Mouse (Mus musculus) liver, embryonic 12.5 days (tissue): ENCODE measurements around the gene Ppp2r2c. TPM values are rescaled to one million over a fixed set of nuclear protein-coding genes. Genes with fewer than 3 reads are reported as not detected.

ENCODE experiments used
- ATAC-seq: fragments of 200-750 bp; cut with Nextera tagmentation; 2 replicates; pipeline ENCODE4 v1.8.0; 2017; ENCODE audit warnings: moderate number of reproducible peaks, mild to moderate bottlenecking, moderate library complexity
- H3K27ac ChIP-seq: fragments of 300-500 bp; sonication (generic); 2 replicates; pipeline ENCODE4 v1.5.1; 2016; ENCODE audit warnings: mild to moderate bottlenecking
- H3K27me3 ChIP-seq: fragments of 300-500 bp; sonication (generic); replicated peaks from 2 replicates; pipeline ENCODE4 v1.6.1; 2016; ENCODE audit warnings: mild to moderate bottlenecking, moderate library complexity
- H3K36me3 ChIP-seq: fragments of 300-500 bp; sonication (generic); 2 replicates; pipeline ENCODE4 v1.6.1; 2016; ENCODE audit warnings: mild to moderate bottlenecking, moderate library complexity
- H3K4me1 ChIP-seq: fragments of 300-500 bp; sonication (generic); 2 replicates; pipeline ENCODE4 v1.6.1; 2016
- H3K4me2 ChIP-seq: fragments of 300-500 bp; sonication (generic); 2 replicates; pipeline ENCODE4 v1.6.1; 2016; ENCODE audit warnings: mild to moderate bottlenecking, moderate library complexity
- H3K4me3 ChIP-seq: fragments of 300-500 bp; sonication (generic); 2 replicates; pipeline ENCODE4 v1.5.1; 2016; ENCODE audit warnings: mild to moderate bottlenecking, moderate library complexity
- H3K9ac ChIP-seq: fragments of 300-500 bp; sonication (generic); 2 replicates; pipeline ENCODE4 v1.6.1; 2016; ENCODE audit warnings: mild to moderate bottlenecking, moderate library complexity
- H3K9me3 ChIP-seq: fragments of 300-500 bp; sonication (generic); replicated peaks from 2 replicates; pipeline ENCODE4 v1.6.1; 2016; ENCODE audit warnings: mild to moderate bottlenecking, moderate library complexity
- WGBS: fragments of 180-500 bp; shearing (Covaris S2); methylation state at CpG from one replicate; pipeline ENCODE4 v1.1.7; 2016; ENCODE audit not compliant: insufficient replicate concordance; 5-methylcytosine and 5-hydroxymethylcytosine counted together
- polyA plus RNA-seq: library from polyadenylated mRNA; unstranded; fragments of >200 nt; fragmentation: Nextera tagmentation; extraction: Ambion mirVana; gene quantifications from 2 replicates; pipeline ENCODE4 v1.2.1, GENCODE M21; 2016

Ppp2r2c gene
- polyA plus RNA-seq, 1 experiment from 2014 or later: 0.08 TPM

- Histone ChIP-seq H3K9me3 (no peaks in the 10 kb centered on the region), H3K4me3 (no peak overlapping the region), H3K36me3 (no peaks in the 10 kb centered on the region), H3K9ac (no peak overlapping the region), H3K27ac (no peak overlapping the region), H3K4me1 (no peaks in the 10 kb centered on the region), H3K27me3 (peaks cover 10% of the 10 kb centered on the region; the same call in 1 of the 2 replicates), H3K4me2 (no peak overlapping the region)
- 75% methylated on average over 9 of the region's 9 CpGs for WGBS
- ATAC-seq: no peak
These were observed 132.7 kb downstream of the Ppp2r2c start for GRCm38 (mm10) chr5:37001002-37001401.

- no peak overlapping the region for H3K9ac ChIP-seq
- H3K36me3 ChIP-seq: no peaks in the 10 kb centered on the region
- WGBS: 39% methylated on average over 2 of the region's 2 CpGs
- peaks cover 6% of the 10 kb centered on the region; the same call in 1 of the 2 replicates for H3K27me3 ChIP-seq
- H3K4me2 ChIP-seq: no peak overlapping the region
- no peak for ATAC-seq
- H3K9me3 ChIP-seq: no peaks in the 10 kb centered on the region
- H3K4me3 ChIP-seq: no peak overlapping the region
- H3K4me1 ChIP-seq: no peaks in the 10 kb centered on the region
- H3K27ac ChIP-seq: no peak overlapping the region
These were observed 133.7 kb downstream of the Ppp2r2c start for GRCm38 (mm10) chr5:37002001-37002400.

Other genes starting within 250 kb of the Ppp2r2c start
- 28.2 and 28.5 TPM in 2 replicates for gene D5Ertd579e, start 172.5 kb upstream of the Ppp2r2c start, polyA plus RNA-seq
- gene Bloc1s4, start 119.9 kb upstream of the Ppp2r2c start, polyA plus RNA-seq: 23.7 and 26.8 TPM in 2 replicates
- 266 and 281 TPM in 2 replicates for gene Mrfap1, start 71.7 kb upstream of the Ppp2r2c start, polyA plus RNA-seq
- gene Man2b2, start 37.9 kb upstream of the Ppp2r2c start, polyA plus RNA-seq: 11.5 and 12.6 TPM in 2 replicates
- gene Wfs1, start 120.7 kb downstream of the Ppp2r2c start, polyA plus RNA-seq: 1.7 and 2.1 TPM in 2 replicates
- gene Gm1043, start 216.9 kb downstream of the Ppp2r2c start, polyA plus RNA-seq: not detected in 2 replicates